Mouse (Mus musculus) regulatory T cell (primary cell): ENCODE results near the gene Crxos.
"Not testable (repeated sequence)": the region's sequence is repeated elsewhere in the genome, so short reads cannot be mapped to it uniquely, and the experiment has no call there.

ENCODE experiments used
- in situ Hi-C: fragments of 300-600 bp; cut with MboI, MseI; formaldehyde crosslinking; loops from one replicate; pipeline ENCODE4 v1.15.1; 2025; ENCODE audit warnings: high pct_unique_total_duplicates

The Crxos gene

GRCm38 (mm10) chr7:15882317-15882716 lies at the start of gene Crxos:
Crxos (plus strand) TSS chr7:15882617.
- in situ Hi-C loops, result loop anchor here (25.0 kb wide), 1 partner anchor 645 kb away; no protein-coding TSS in a partner anchor

DNA sequence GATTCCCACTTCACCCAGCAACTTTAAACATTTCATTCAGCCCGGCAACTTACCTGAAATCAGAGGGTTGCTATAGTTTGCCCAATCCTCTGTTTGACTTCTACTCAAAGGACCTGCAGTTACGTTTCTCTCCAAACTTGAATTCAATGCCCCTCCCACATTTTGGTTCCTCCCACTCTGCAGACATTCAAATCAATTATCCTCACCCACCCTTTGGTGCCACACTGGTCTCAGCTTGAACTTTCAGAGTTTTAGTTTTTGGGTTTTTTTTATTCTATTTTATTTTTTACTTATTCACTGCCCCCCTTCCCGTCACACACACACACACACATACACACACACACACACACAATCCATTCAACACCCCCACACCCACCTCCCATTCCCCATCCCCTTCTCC lies 42.8 kb upstream of the Crxos start, which contains the start of gene Obox6:
Gene Obox6 (minus strand): TSS at position 101 of the 400 bp plus-strand sequence.
- in situ Hi-C loops, result no loop called here

DNA sequence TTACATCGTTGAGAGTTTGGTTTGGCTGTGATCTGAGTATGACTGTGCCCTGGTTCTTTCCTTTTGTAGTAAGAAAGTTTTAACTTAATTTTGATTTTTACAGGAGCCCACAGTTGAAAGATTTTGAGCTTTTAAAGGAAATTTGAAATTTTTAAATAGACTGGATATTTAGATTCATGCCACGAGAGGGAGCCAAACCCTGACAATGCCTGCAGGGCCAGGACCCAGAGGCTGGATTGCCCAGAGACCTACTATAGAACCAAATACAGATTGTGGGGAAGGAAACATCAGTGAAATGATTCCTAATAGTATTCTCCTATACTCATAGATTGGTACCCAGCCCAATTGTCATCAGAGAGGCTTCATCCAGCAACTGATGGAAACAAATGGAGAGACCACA lies 22.8 kb upstream of the Crxos start:
- in situ Hi-C loops, result no loop called here

DNA sequence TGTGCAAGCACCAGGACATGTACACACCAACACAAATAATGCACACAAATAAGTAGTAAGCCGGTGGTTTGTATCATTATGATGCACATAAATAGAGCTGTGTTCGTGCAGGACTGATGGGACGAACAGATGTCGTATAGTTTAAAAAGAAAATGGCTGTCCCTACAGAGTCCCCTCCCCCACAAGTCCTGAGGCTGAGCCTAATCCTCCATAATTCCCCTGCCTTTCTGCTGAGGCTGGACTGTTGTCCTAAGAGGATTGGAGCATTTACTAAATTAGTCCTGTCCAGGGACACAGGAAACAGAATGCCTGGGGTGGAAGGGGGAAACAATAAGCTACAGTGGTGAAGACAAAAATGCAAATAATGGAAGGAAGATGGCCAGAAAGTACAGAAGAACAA lies 18.3 kb upstream of the Crxos start:
- in situ Hi-C loops, result no loop called here

- in situ Hi-C loops, result loop anchor here (25.0 kb wide), 1 partner anchor 642 kb away; no protein-coding TSS in a partner anchor
Measured at GRCm38 (mm10) chr7:15879756-15880155, 2.7 kb upstream of the Crxos start, which contains the start of gene Crx. Crx (minus strand) TSS chr7:15879968.

DNA sequence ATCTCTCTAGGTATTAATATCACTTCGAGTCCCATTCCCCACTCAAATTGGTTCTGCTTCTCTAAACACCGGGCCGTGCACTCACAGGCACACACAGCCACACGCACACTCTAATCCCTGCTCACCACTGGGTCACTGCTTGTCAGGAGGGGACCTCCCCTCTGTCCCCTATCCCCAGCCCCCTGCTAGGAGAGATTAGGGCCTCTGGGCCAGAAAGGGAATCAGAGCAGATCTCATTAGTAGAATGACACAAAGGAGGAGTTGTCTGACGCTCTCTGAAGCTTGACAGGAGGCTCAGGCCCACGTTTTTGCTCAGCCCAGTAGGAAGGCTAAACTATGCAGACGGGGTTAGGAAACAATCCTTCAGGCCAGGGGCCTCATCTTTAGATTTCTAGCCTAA lies 1.0 kb upstream of the Crxos start:
- in situ Hi-C loops, result loop anchor here (25.0 kb wide), 1 partner anchor 644 kb away; no protein-coding TSS in a partner anchor

DNA sequence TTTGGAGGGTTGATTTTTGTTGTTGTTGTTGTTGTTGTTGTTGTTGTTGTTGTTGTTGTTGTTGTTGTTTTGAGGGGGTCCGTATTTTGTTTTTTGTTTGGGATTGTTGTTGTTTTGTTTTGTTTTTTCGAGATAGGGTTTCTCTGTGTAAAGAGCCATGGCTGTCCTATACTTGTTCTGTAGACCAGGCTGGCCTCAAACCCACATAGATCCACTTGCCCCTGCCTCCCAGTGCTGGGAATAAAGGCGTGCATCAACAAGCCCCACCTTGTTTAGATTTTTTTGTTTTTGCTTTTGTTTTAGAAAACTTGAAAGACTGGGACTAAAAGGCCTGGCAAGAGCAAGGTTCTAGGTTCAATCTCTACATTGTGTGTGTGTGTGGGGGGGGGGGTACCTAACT lies 586 bp upstream of the Crxos start:
- in situ Hi-C loops, result loop anchor here (25.0 kb wide), 1 partner anchor 645 kb away; no protein-coding TSS in a partner anchor

- in situ Hi-C loops, result loop anchor here (25.0 kb wide), 1 partner anchor 647 kb away; no protein-coding TSS in a partner anchor
Measured at GRCm38 (mm10) chr7:15884127-15884526, 1.7 kb downstream of the Crxos start.

GRCm38 (mm10) chr7:15894251-15894650 lies 11.8 kb downstream of the Crxos start:
- in situ Hi-C loops, result loop anchor here (25.0 kb wide), 1 partner anchor 657 kb away; no protein-coding TSS in a partner anchor

DNA sequence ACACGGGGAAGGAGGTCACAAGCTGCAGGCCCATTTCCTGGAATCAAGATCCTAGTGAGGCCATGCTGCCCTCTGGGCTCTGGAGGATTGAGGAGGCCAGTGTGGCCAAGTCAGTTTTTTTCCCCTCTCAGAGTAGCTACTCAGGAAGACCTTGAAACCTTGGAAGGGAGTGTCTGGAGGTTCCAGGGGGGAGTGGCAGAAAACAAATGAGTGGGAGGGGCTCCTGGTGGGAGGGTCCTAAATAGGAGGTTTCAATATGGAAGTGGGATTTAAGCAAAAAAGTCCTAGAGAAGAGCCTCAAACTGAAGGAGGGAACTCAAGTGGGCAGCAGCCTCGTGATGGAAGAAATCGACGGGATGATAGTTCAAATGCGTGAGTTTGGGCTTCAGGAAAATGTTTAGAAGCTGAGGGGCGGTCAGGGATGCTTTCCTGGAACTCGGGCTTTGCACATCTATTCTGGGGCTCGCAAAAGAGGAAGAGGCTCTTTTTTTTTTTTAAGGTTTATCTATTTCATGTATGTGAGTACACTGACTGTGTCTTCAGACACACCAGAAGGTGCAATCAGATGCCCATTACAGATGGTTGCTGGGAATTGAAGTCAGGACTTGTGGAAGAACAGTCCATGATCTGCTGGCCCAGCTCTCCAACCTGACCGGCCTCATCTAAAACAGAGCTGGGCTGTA lies 19.1 kb downstream of the Crxos start:
- in situ Hi-C loops, result loop anchor here (10.0 kb wide), 1 partner anchor 1173 kb away; the partner anchor contains the start of gene Psg16

DNA sequence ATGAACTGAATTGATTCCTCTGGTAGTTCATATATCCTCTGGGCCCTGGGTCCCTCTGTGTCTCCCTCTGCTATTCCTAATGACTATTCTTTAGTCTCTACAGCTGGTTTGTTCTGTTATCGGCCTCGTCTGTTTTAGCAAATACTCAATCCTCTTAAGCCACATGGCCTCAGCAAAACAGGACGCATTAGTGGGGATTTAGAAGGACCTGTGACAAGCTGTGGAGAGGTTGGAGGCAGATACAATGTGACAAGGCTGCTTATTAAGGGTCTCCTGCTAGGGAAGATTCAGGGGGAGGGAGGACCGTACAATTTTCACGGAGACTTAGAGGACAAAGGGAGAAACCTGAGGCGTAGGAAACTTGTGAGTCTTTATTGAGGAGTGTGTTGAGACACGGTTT lies 23.4 kb downstream of the Crxos start:
- in situ Hi-C loops, result loop anchor here (10.0 kb wide), 1 partner anchor 1169 kb away; the partner anchor contains the start of gene Psg16

DNA sequence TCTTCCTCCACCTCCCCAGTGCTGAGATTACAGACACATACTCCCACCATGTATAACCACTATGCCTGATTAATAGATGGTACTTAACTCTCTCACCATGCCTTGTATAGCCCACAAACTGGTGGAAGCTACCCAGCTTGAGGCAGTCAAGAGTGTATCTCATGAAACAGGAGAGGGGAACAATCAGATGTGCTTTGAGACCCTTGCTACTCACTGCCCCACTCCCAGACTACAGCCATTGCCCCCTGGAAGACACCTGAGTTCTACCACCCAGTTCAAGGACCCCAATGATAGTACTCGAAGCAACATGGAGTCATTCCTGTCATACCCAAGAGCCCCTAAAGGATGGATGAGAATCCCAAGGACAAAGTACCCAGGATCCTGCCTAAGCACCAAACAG lies 24.2 kb downstream of the Crxos start:
- in situ Hi-C loops, result loop anchor here (10.0 kb wide), 1 partner anchor 1168 kb away; the partner anchor contains the start of gene Psg16

GRCm38 (mm10) chr7:15907971-15908590 lies 25.7 kb downstream of the Crxos start:
- in situ Hi-C loops, result loop anchor here (10.0 kb wide), 1 partner anchor 1167 kb away; the partner anchor contains the start of gene Psg16

DNA sequence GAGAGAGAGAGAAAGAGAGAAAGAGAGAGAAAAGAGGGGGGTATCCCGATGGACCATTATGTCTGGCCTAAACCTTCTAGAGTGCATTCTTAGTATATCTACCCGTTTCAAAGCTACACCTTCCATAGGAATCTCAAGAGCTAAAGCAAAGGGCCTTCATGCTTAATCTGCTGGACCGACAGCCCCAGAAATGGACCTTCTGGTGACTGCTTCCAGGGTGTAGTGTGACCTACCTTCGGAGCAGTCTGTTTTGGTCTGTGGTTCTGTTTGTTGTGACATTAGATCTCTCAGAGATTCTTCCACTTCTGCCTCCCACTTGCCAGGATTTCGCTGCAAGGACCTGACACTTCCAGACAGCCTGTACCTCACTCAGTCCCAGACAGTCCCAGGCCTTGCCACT lies 28.1 kb downstream of the Crxos start:
- in situ Hi-C loops, result no loop called here

GRCm38 (mm10) chr7:15912183-15912582 lies 29.8 kb downstream of the Crxos start:
- in situ Hi-C loops, result no loop called here

DNA sequence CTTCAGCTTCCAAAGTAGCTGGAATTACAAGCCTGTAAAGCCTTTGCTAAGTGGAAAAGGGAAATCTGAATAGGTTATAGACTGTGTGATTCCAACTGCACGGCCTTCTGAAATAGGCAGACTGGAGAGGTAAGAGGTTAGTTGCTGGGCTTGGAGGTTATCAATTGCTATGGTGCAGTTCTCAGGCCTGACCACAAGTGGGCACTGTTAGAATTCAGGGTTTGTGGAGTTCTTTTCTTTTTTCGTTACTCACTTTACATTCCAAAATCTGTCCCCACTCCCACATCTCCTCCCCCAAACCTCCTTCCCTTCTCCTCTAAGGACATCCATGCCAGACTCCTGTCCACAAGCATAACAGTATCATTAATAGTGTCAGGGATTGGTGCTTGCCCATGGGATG lies 31.8 kb downstream of the Crxos start:
- in situ Hi-C loops, result no loop called here

DNA sequence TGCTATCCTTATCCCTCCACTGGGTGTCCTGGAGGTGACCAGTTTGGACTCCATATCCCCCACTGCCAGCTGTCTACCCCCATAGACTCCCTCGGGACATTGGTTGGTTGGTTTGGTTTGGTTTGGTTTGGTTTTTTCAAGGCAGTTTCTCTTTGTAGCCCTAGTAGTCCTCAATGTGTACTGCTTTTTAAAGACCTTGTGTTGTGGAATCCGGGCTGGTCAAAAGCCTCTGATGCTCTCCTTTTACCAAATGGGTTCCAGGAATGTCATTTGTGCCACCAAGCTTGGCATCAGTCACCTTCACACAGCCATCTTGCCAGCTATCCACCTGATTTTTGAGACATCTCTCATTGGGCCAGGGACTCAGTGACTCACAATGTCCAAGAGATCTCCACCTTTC lies 32.3 kb downstream of the Crxos start:
- in situ Hi-C loops, result no loop called here

- in situ Hi-C loops, result not testable (repeated sequence)
Measured at GRCm38 (mm10) chr7:15915695-15916094, 33.3 kb downstream of the Crxos start.

GRCm38 (mm10) chr7:15916134-15916723 lies 33.8 kb downstream of the Crxos start:
- in situ Hi-C loops, result no loop called here

DNA sequence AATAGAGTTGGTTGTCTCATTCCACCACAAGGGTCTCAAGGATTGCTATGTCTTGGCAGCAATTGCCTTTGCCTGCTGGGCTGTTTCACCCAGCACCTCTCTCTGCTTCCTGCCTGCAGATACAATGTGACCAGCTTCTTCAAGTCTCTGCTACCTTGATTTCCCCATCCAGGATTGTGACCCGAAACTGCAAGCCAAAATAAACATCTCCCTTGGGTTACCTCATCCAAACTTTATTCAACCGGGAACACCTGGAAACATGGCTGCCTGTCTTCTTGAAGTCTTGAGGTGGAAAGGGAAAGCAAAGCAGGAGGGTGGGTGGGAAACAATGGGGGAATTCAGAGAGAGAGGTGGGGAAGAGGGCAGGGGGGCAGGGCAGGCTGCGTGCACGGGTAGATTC lies 34.6 kb downstream of the Crxos start:
- in situ Hi-C loops, result no loop called here

DNA sequence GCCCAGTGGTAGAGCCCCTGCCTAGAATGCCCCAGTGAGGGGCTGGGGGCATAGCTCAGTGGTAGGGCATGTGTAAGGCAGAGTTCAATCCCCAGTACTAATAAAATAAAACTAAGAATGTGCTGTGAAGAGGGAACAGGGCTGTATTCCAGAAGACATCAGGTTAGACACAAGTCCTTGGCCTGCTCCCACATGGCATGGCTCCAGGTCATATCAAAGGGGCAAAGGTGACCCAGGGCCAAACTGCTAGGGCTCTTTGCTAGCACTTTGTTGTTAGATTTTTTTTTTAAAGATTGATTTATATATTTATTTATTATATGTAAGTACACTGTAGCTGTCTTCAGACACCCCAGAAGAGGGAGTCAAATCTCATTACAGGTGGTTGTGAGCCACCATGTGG lies 36.0 kb downstream of the Crxos start:
- in situ Hi-C loops, result no loop called here

GRCm38 (mm10) chr7:15919947-15920346 lies 37.5 kb downstream of the Crxos start:
- in situ Hi-C loops, result no loop called here
